Mouse (Mus musculus) heart, embryonic 15.5 days (tissue): ENCODE results near the gene Hspa1l. TPM values are rescaled to one million over a fixed set of nuclear protein-coding genes. Genes with fewer than 3 reads are reported as not detected.

Source experiments
- ATAC-seq: fragments of 200-750 bp; cut with Nextera tagmentation; replicated peaks from 2 replicates; pipeline ENCODE4 v1.8.0; 2017; ENCODE audit warnings: low read depth, moderate TSS enrichment; ENCODE audit not compliant: insufficient number of reproducible peaks, insufficient read depth, low FRiP score
- H3K27ac ChIP-seq: fragments of 300-500 bp; sonication (generic); 2 replicates; pipeline ENCODE4 v1.5.1; 2015; ENCODE audit warnings: mild to moderate bottlenecking, inconsistent platforms
- H3K27me3 ChIP-seq: fragments of 300-500 bp; sonication (generic); 2 replicates; pipeline ENCODE4 v1.6.1; 2015; ENCODE audit warnings: inconsistent platforms
- H3K36me3 ChIP-seq: fragments of 300-500 bp; sonication (generic); 2 replicates; pipeline ENCODE4 v1.6.1; 2015; ENCODE audit warnings: mild to moderate bottlenecking, inconsistent platforms
- H3K4me1 ChIP-seq: fragments of 300-500 bp; sonication (generic); replicated peaks from 2 replicates; pipeline ENCODE4 v1.6.1; 2015; ENCODE audit warnings: inconsistent platforms
- H3K4me2 ChIP-seq: fragments of 300-500 bp; sonication (generic); 2 replicates; pipeline ENCODE4 v1.6.1; 2015; ENCODE audit warnings: inconsistent platforms, mild to moderate bottlenecking, moderate library complexity
- H3K4me3 ChIP-seq: fragments of 300-500 bp; sonication (generic); 2 replicates; pipeline ENCODE4 v1.5.1; 2015; ENCODE audit warnings: mild to moderate bottlenecking, inconsistent platforms
- H3K9ac ChIP-seq: fragments of 300-500 bp; sonication (generic); 2 replicates; pipeline ENCODE4 v1.6.1; 2015; ENCODE audit warnings: mild to moderate bottlenecking, inconsistent platforms
- H3K9me3 ChIP-seq: fragments of 300-500 bp; sonication (generic); replicated peaks from 2 replicates; pipeline ENCODE4 v1.6.1; 2016; ENCODE audit warnings: inconsistent platforms
- WGBS: fragments of 180-500 bp; shearing (Covaris S2); methylation state at CpG from one replicate; pipeline ENCODE4 v1.1.7; 2015; ENCODE audit warnings: mixed read lengths; 5-methylcytosine and 5-hydroxymethylcytosine counted together
- polyA plus RNA-seq: library from polyadenylated mRNA; unstranded; fragments of >200 nt; fragmentation: Nextera tagmentation; extraction: Ambion mirVana; gene quantifications from 2 replicates; pipeline ENCODE4 v1.2.1, GENCODE M21; 2015

Gene Hspa1l
- polyA plus RNA-seq, 1 experiment from 2014 or later = 2.6 TPM

- Histone ChIP-seq H3K27me3 (no peaks in the 10 kb centered on the region; the same call in 1 of the 2 replicates), H3K9me3 (no peaks in the 10 kb centered on the region), H3K9ac (no peak overlapping the region), H3K4me3 (no peak overlapping the region), H3K36me3 (no peaks in the 10 kb centered on the region), H3K4me1 (peaks cover 32% of the 10 kb centered on the region), H3K4me2 (no peak overlapping the region), H3K27ac (no peak overlapping the region)
- 65% methylated on average over 2 of the region's 2 CpGs for WGBS
- ATAC-seq = no peak
Observed at GRCm38 (mm10) chr17:35028315-35028714, 55.8 kb downstream of the Hspa1l start.

Other genes starting within 250 kb of the Hspa1l start
- gene C4b, start 228.8 kb upstream of the Hspa1l start, polyA plus RNA-seq = 0.53 and 0.77 TPM in 2 replicates
- 0.93 TPM in 1 of 2 replicates, not detected in the other for gene Cyp21a1, start 168.1 kb upstream of the Hspa1l start, polyA plus RNA-seq
- gene Stk19, start 135.8 kb upstream of the Hspa1l start, polyA plus RNA-seq = 19.4 and 23.4 TPM in 2 replicates
- gene Dxo, start 135.7 kb upstream of the Hspa1l start, polyA plus RNA-seq = 32.0 and 40.8 TPM in 2 replicates
- gene Skiv2l, start 122.5 kb upstream of the Hspa1l start, polyA plus RNA-seq = 23.6 and 35.9 TPM in 2 replicates
- 53.3 and 70.9 TPM in 2 replicates for gene Nelfe, start 122.3 kb upstream of the Hspa1l start, polyA plus RNA-seq
- gene Cfb, start 110.2 kb upstream of the Hspa1l start, polyA plus RNA-seq = 1.8 and 4.3 TPM in 2 replicates
- gene Zbtb12, start 93.2 kb upstream of the Hspa1l start, polyA plus RNA-seq = 1.1 and 1.8 TPM in 2 replicates
- gene Gm20547, start 90.7 kb upstream of the Hspa1l start, polyA plus RNA-seq = not detected in 2 replicates
- 2.0 and 3.3 TPM in 2 replicates for gene C2, start 74.4 kb upstream of the Hspa1l start, polyA plus RNA-seq
- gene Ehmt2, start 74.2 kb upstream of the Hspa1l start, polyA plus RNA-seq = 31.7 and 48.8 TPM in 2 replicates
- gene Slc44a4, start 58.2 kb upstream of the Hspa1l start, polyA plus RNA-seq = 0.08 TPM in 1 of 2 replicates, not detected in the other
- gene Neu1, start 41.5 kb upstream of the Hspa1l start, polyA plus RNA-seq = 16.1 and 19.9 TPM in 2 replicates
- 0.16 and 0.30 TPM in 2 replicates for gene Hspa1b, start 13.5 kb upstream of the Hspa1l start, polyA plus RNA-seq
- gene Gm20481, start 2.8 kb upstream of the Hspa1l start, polyA plus RNA-seq = not detected in 2 replicates
- gene Hspa1a, start 547 bp upstream of the Hspa1l start, polyA plus RNA-seq = 3.5 and 4.8 TPM in 2 replicates
- gene Lsm2, start 9.2 kb downstream of the Hspa1l start, polyA plus RNA-seq = 116 and 132 TPM in 2 replicates
- 43.0 and 89.7 TPM in 2 replicates for gene Vars, start 28.3 kb downstream of the Hspa1l start, polyA plus RNA-seq
- gene Vwa7, start 43.9 kb downstream of the Hspa1l start, polyA plus RNA-seq = 0.24 and 0.31 TPM in 2 replicates
- 1.4 and 2.8 TPM in 2 replicates for gene Sapcd1, start 55.3 kb downstream of the Hspa1l start, polyA plus RNA-seq
- 2.7 and 3.8 TPM in 2 replicates for gene Msh5, start 74.0 kb downstream of the Hspa1l start, polyA plus RNA-seq
- gene Clic1, start 77.3 kb downstream of the Hspa1l start, polyA plus RNA-seq = 307 and 332 TPM in 2 replicates
- 168 and 202 TPM in 2 replicates for gene Ddah2, start 86.3 kb downstream of the Hspa1l start, polyA plus RNA-seq
- 0.14 TPM in 1 of 2 replicates, not detected in the other for gene Ly6g6c, start 92.7 kb downstream of the Hspa1l start, polyA plus RNA-seq
- 0.77 and 0.81 TPM in 2 replicates for gene Mpig6b, start 93.5 kb downstream of the Hspa1l start, polyA plus RNA-seq
- gene Ly6g6e, start 104.2 kb downstream of the Hspa1l start, polyA plus RNA-seq = 0.29 and 0.31 TPM in 2 replicates
- gene Ly6g6d, start 105.4 kb downstream of the Hspa1l start, polyA plus RNA-seq = 2.2 and 2.4 TPM in 2 replicates
- gene Ly6g6f, start 112.9 kb downstream of the Hspa1l start, polyA plus RNA-seq = 0.16 and 0.29 TPM in 2 replicates
- 64.7 and 80.1 TPM in 2 replicates for gene Abhd16a, start 116.6 kb downstream of the Hspa1l start, polyA plus RNA-seq
- 0.41 TPM in 1 of 2 replicates, not detected in the other for gene Ly6g5c, start 135.6 kb downstream of the Hspa1l start, polyA plus RNA-seq
- gene Ly6g5b, start 142.7 kb downstream of the Hspa1l start, polyA plus RNA-seq = 0.31 and 0.66 TPM in 2 replicates
- 10.0 and 13.8 TPM in 2 replicates for gene Gpank1, start 148.8 kb downstream of the Hspa1l start, polyA plus RNA-seq
- 200 and 211 TPM in 2 replicates for gene Csnk2b, start 149.3 kb downstream of the Hspa1l start, polyA plus RNA-seq
- gene D17H6S53E, start 153.7 kb downstream of the Hspa1l start, polyA plus RNA-seq = 10.1 and 11.2 TPM in 2 replicates
- 0.57 and 4.7 TPM in 2 replicates for gene Apom, start 159.3 kb downstream of the Hspa1l start, polyA plus RNA-seq
- 40.8 and 44.0 TPM in 2 replicates for gene Bag6, start 162.5 kb downstream of the Hspa1l start, polyA plus RNA-seq
- 95.1 and 142 TPM in 2 replicates for gene Prrc2a, start 192.2 kb downstream of the Hspa1l start, polyA plus RNA-seq
- 7.5 and 9.6 TPM in 2 replicates for gene Aif1, start 203.4 kb downstream of the Hspa1l start, polyA plus RNA-seq
- gene Lst1, start 215.7 kb downstream of the Hspa1l start, polyA plus RNA-seq = 8.1 and 12.2 TPM in 2 replicates
- 1.5 and 4.8 TPM in 2 replicates for gene Ltb, start 221.7 kb downstream of the Hspa1l start, polyA plus RNA-seq
- gene Tnf, start 229.3 kb downstream of the Hspa1l start, polyA plus RNA-seq = 0.43 TPM in 1 of 2 replicates, not detected in the other
- 0.09 and 0.62 TPM in 2 replicates for gene Lta, start 232.6 kb downstream of the Hspa1l start, polyA plus RNA-seq
- 0.35 and 0.48 TPM in 2 replicates for gene Gm16181, start 248.1 kb downstream of the Hspa1l start, polyA plus RNA-seq